Mouse (Mus musculus) CH12.LX (cell line): ENCODE measurements at regions not wholly inside any gene's neighbourhood (a gene's known extent, or its start where the extent isn't known, plus 50 kb on each side); places are given as distances from the start of the nearest gene placed in this dataset.

ENCODE experiments used
- CTCF ChIP-seq, 2 experiments: IDR thresholded peaks in 1 of 2; conservative IDR thresholded peaks in 1 of 2; 2 replicates each; pipeline ENCODE4 v1.5.1; 2011 to 2012; ENCODE audit warnings: low read depth in 2 of 2, low read length in 2 of 2, improper control_type of control experiment in 1 of 2, inconsistent platforms in 1 of 2, mild to moderate bottlenecking in 1 of 2, moderate library complexity in 1 of 2
- EP300 ChIP-seq: IDR thresholded peaks from 2 replicates; pipeline ENCODE4 v1.6.1; 2011; ENCODE audit warnings: low read length, improper control_type of control experiment
- ETS1 ChIP-seq: conservative IDR thresholded peaks from 2 replicates; pipeline ENCODE4 v1.6.1; 2012; ENCODE audit warnings: low read depth, mild to moderate bottlenecking, inconsistent platforms, low read length, improper control_type of control experiment, moderate library complexity
- HCFC1 ChIP-seq: IDR thresholded peaks from 2 replicates; pipeline ENCODE4 v1.6.1; 2012; ENCODE audit warnings: low read depth, mild to moderate bottlenecking, inconsistent platforms, low read length, improper control_type of control experiment
- MAX ChIP-seq: IDR thresholded peaks from 2 replicates; pipeline ENCODE4 v1.6.1; 2011; ENCODE audit warnings: low read length, improper control_type of control experiment
- MAZ ChIP-seq: IDR thresholded peaks from 2 replicates; pipeline ENCODE4 v1.6.1; 2012; ENCODE audit warnings: low read depth, mild to moderate bottlenecking, inconsistent platforms, low read length, improper control_type of control experiment, moderate library complexity
- MEF2A ChIP-seq: IDR thresholded peaks from 2 replicates; pipeline ENCODE4 v1.6.1; 2014; ENCODE audit warnings: low read depth, mild to moderate bottlenecking, inconsistent platforms, low read length, improper control_type of control experiment, borderline replicate concordance
- POLR2A ChIP-seq: IDR thresholded peaks from 2 replicates; pipeline ENCODE4 v1.6.1; 2011; ENCODE audit warnings: low read depth, mild to moderate bottlenecking, improper control_type of control experiment, low read length
- SIN3A ChIP-seq: IDR thresholded peaks from 2 replicates; pipeline ENCODE4 v1.6.1; 2012; ENCODE audit warnings: low read length, improper control_type of control experiment, inconsistent platforms
- UBTF ChIP-seq: IDR thresholded peaks from 2 replicates; pipeline ENCODE4 v1.6.1; 2012; ENCODE audit warnings: low read depth, mild to moderate bottlenecking, inconsistent platforms, low read length, improper control_type of control experiment, moderate library complexity
- USF1 ChIP-seq: IDR thresholded peaks from 2 replicates; pipeline ENCODE4 v1.6.1; 2014; ENCODE audit warnings: low read depth, mild to moderate bottlenecking, inconsistent platforms, low read length, improper control_type of control experiment
- ZKSCAN1 ChIP-seq: IDR thresholded peaks from 2 replicates; pipeline ENCODE4 v1.6.1; 2012; ENCODE audit warnings: low read depth, inconsistent platforms, low read length, improper control_type of control experiment, borderline replicate concordance

DNA sequence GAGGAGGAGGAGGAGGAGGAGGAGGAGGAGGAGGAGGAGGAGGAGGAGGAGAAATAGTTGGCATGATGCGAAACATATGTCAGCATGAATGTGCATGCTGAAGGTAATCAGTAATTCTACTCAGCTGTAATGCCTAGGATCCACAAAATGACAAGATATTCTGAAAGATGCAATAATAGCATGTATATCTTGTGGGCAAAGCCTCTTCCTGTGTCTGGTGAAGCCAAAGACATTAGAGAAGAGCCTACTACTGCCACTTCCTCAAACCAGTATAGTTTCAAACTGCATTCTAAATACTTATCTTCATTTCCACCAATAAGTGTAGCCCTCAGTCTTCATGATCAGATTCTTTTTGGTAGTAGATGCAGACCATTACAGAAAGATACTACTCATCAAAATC is 152.2 kb upstream of the Hapln1 start:
- no peak for TF ChIP-seq USF1
- no peak for TF ChIP-seq MEF2A
- no peak for TF ChIP-seq EP300
- TF ChIP-seq POLR2A, result no peak
- no peak for TF ChIP-seq CTCF (conservative IDR thresholded peaks at IDR 0.05 in 1 of 2, IDR thresholded peaks at IDR 0.05 in 1 of 2; ENCODE audit: low read depth in 2 of 2, low read length in 2 of 2)
- no peak for TF ChIP-seq MAX
- no peak for TF ChIP-seq ETS1
- no peak for TF ChIP-seq SIN3A
- no peak for TF ChIP-seq HCFC1
- no peak for TF ChIP-seq ZKSCAN1
- TF ChIP-seq UBTF, result no peak
- no peak for TF ChIP-seq MAZ
